In the genomic region with DNA sequence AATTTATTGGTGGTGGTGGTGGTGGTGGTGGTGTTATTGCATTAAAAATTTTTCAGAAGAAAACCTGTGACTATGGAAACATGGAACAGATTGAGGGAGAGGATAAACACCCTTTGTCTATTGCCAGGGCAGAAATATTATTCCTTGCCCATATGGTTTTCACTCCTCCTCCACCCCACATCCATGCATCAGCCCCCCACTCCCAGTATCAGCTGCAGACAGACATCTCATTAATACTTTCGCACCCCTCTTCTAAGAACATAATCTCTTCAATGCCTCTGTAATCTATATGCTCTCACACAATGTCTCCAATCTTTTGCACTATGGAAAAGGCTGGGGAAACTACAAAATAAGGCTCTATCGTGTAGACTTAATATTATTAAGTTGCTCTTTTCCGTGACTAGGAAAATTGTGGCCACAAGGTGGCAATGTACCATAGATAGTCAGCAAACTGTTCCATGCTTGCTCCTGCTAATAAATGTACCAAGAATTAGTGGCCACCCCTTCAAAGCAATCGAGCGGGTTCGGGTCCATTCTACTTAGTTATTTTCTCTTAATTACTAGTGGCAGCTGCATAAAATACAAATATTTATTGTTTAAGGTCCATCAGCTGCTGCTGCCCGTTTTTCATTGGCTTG, we compare ENCODE assay signal across 9 mouse cellular contexts.
DNase-seq lines count a peak whose midpoint lies in the region; ATAC-seq and TF ChIP-seq lines count a peak whose summit lies in the region.
"Had no signal": no experiment of that assay in that cellular context is flagged by ENCODE, and none has a peak within 500 bp of the region (broad histone marks: within the 10 kb centered on the region; RNA-seq: fewer than 3 reads in every experiment).

No protein-coding gene starts in this region.

- H3K27ac ChIP-seq in layer of hippocampus, adult 2 months: no peak overlapping the region
- H3K27ac ChIP-seq: embryonic facial prominence, embryonic 13.5 days had no signal

- no peak overlapping the region for H3K4me3 ChIP-seq in layer of hippocampus, adult 2 months
- H3K4me3 ChIP-seq: embryonic facial prominence, embryonic 13.5 days had no signal

- DNase-seq in 416B (ENCODE audit: low read depth) (peak; percentile 68), R1 (ENCODE audit: low read depth, low spot score) (peak; percentile 39)
- DNase-seq in embryo, embryonic 11 days: peak; percentile 84
- peak; percentile 83 for DNase-seq in heart, postnatal 4 days
- peak; percentile 55 to 76 for DNase-seq in layer of hippocampus, adult 2 months (ENCODE audit: low spot score in 2 of 2)
- DNase-seq in lung, postnatal 14 days: peak; percentile 78
- DNase-seq in right cerebral cortex, adult 18-20 months: peak; percentile 73

- peak; percentile 87 for TF ChIP-seq CTCF in layer of hippocampus, adult 2 months (conservative IDR thresholded peaks at IDR 0.05)

- no peak for ATAC-seq in erythroblast, adult 5-6 weeks (replicated peaks; ENCODE audit: low FRiP score, poor library complexity, severe bottlenecking)
